Mouse (Mus musculus) layer of hippocampus, adult 2 months (tissue): ENCODE data around the gene Capn9. TPM values are rescaled to one million over a fixed set of nuclear protein-coding genes. Genes with fewer than 3 reads are reported as not detected.

Experiments
- DNase-seq, 2 experiments: peaks; one replicate each; pipeline ENCODE4 v3.0.0; 2022; ENCODE audit warnings: low spot score in 2 of 2
- H3K27ac ChIP-seq: fragments of 200-600 bp; 2 replicates; pipeline ENCODE4 v1.8.1; 2022
- H3K4me3 ChIP-seq: fragments of 200-600 bp; 2 replicates; pipeline ENCODE4 v1.8.1; 2022; ENCODE audit warnings: mild to moderate bottlenecking
- CTCF ChIP-seq: fragments of 200-600 bp; conservative IDR thresholded peaks from 2 replicates; pipeline ENCODE4 v1.8.1; 2022; ENCODE audit warnings: antibody characterized with exemption, mild to moderate bottlenecking, moderate library complexity
- total RNA-seq, 2 experiments: library from RNA; stranded (reverse); gene quantifications; 2 replicates each; pipeline ENCODE4 v1.2.3; 2021

Gene Capn9
- total RNA-seq, 2 experiments from 2014 or later = 0.34 to 0.79 TPM

GRCm38 (mm10) chr8:124585718-124586425, 10.0 kb downstream of the Capn9 start:
- Histone ChIP-seq H3K27ac (peak overlapping the region; percentile 73), H3K4me3 (no peak overlapping the region)
- TF ChIP-seq CTCF = no peak
- DNase-seq = peak in 1 of 2 experiments; percentile 9

- no peak overlapping the region for H3K4me3 ChIP-seq
- no peak for DNase-seq
- no peak for TF ChIP-seq CTCF
- peak overlapping the region; percentile 65; the same call in 1 of the 2 replicates for H3K27ac ChIP-seq
These were observed 10.6 kb downstream of the Capn9 start for GRCm38 (mm10) chr8:124586556-124586955.

GRCm38 (mm10) chr8:124589393-124589792, 13.5 kb downstream of the Capn9 start:
- Histone ChIP-seq H3K27ac (no peak overlapping the region), H3K4me3 (no peak overlapping the region)
- DNase-seq = no peak
- TF ChIP-seq CTCF = no peak

GRCm38 (mm10) chr8:124604066-124604465, 28.2 kb downstream of the Capn9 start:
- Histone ChIP-seq H3K27ac (no peak overlapping the region), H3K4me3 (no peak overlapping the region)
- TF ChIP-seq CTCF = peak; percentile 54
- DNase-seq = no peak

- peak in 1 of 2 experiments; percentile 56 for DNase-seq
- Histone ChIP-seq H3K4me3 (no peak overlapping the region), H3K27ac (0 out of 2 replicates have a peak overlapping the region, but pooled peaks have one; percentile 6)
- peak; percentile 92 for TF ChIP-seq CTCF
These were observed 32.5 kb downstream of the Capn9 start for GRCm38 (mm10) chr8:124608239-124608971.

- Histone ChIP-seq H3K4me3 (no peak overlapping the region), H3K27ac (0 out of 2 replicates have a peak overlapping the region, but pooled peaks have one; percentile 6)
- no peak for DNase-seq
- no peak for TF ChIP-seq CTCF
These were observed 33.1 kb downstream of the Capn9 start for GRCm38 (mm10) chr8:124608972-124609353.

- H3K27ac ChIP-seq = no peak overlapping the region
- no peak for TF ChIP-seq CTCF
- DNase-seq = no peak
- no peak overlapping the region for H3K4me3 ChIP-seq
These were observed 38.4 kb downstream of the Capn9 start for GRCm38 (mm10) chr8:124614325-124614724.

GRCm38 (mm10) chr8:124617266-124617869, 41.5 kb downstream of the Capn9 start:
- peak; percentile 92 for TF ChIP-seq CTCF
- Histone ChIP-seq H3K27ac (peak overlapping the region; percentile 92), H3K4me3 (peak overlapping the region; percentile 62)
- DNase-seq = peak; percentile 89 to 92

- DNase-seq = no peak
- no peak overlapping the region for H3K4me3 ChIP-seq
- H3K27ac ChIP-seq = peak overlapping the region; percentile 92
- TF ChIP-seq CTCF = no peak
These were observed 42.3 kb downstream of the Capn9 start for GRCm38 (mm10) chr8:124618252-124618651.

- DNase-seq = peak; percentile 57 to 86
- H3K4me3 ChIP-seq = no peak overlapping the region
- peak overlapping the region; percentile 91 for H3K27ac ChIP-seq
- no peak for TF ChIP-seq CTCF
These were observed 45.3 kb downstream of the Capn9 start for GRCm38 (mm10) chr8:124621255-124621654.

GRCm38 (mm10) chr8:124626251-124626650, 50.3 kb downstream of the Capn9 start:
- no peak for TF ChIP-seq CTCF
- no peak for DNase-seq
- H3K27ac ChIP-seq = no peak overlapping the region
- no peak overlapping the region for H3K4me3 ChIP-seq

GRCm38 (mm10) chr8:124630489-124630888, 54.6 kb downstream of the Capn9 start:
- Histone ChIP-seq H3K27ac (peak overlapping the region; percentile 79; the same call in 1 of the 2 replicates), H3K4me3 (no peak overlapping the region)
- no peak for TF ChIP-seq CTCF
- no peak for DNase-seq

GRCm38 (mm10) chr8:124630891-124631290, 55.0 kb downstream of the Capn9 start:
- TF ChIP-seq CTCF = no peak
- DNase-seq = no peak
- Histone ChIP-seq H3K4me3 (no peak overlapping the region), H3K27ac (peak overlapping the region; percentile 79)
